Mouse (Mus musculus) cerebellum, adult 2 months (tissue): ENCODE data around the gene Gnb5. TPM values are rescaled to one million over a fixed set of nuclear protein-coding genes. Genes with fewer than 3 reads are reported as not detected.
A peak's percentile ranks its signal among the peaks of the same experiment; 100 is the strongest.

Experiments used
- DNase-seq, 2 experiments: peaks; one replicate each; pipeline ENCODE4 v3.0.0; 2021
- H3K27ac ChIP-seq: fragments of 200-500 bp; 2 replicates; pipeline ENCODE4 v1.5.1; 2012; ENCODE audit warnings: low read length, control low read depth, inconsistent platforms; ENCODE audit not compliant: insufficient read depth
- H3K27me3 ChIP-seq: fragments of 200-500 bp; 2 replicates; pipeline ENCODE4 v1.6.1; 2012; ENCODE audit warnings: inconsistent platforms, mild to moderate bottlenecking, low read length, moderate library complexity; ENCODE audit not compliant: control insufficient read depth, insufficient read depth
- H3K4me1 ChIP-seq: fragments of 200-500 bp; 2 replicates; pipeline ENCODE4 v1.6.1; 2011; ENCODE audit warnings: low read length; ENCODE audit not compliant: control insufficient read depth, insufficient read depth
- H3K4me3 ChIP-seq: fragments of 200-500 bp; replicated peaks from 2 replicates; pipeline ENCODE3; 2011; ENCODE audit warnings: mild to moderate bottlenecking, low read depth, low read length, control low read depth; ENCODE audit not compliant: insufficient read depth
- CTCF ChIP-seq: fragments of 200-500 bp; IDR thresholded peaks from 2 replicates; pipeline ENCODE4 v1.5.1; 2011; ENCODE audit warnings: low read depth, mild to moderate bottlenecking, control low read depth, low read length, moderate library complexity, borderline replicate concordance; ENCODE audit not compliant: insufficient read depth
- POLR2A ChIP-seq: fragments of 200-500 bp; IDR thresholded peaks from 2 replicates; pipeline ENCODE4 v1.6.1; 2011; ENCODE audit warnings: low read length, control low read depth, borderline replicate concordance; ENCODE audit not compliant: insufficient read depth
- WGBS: fragments of 180-500 bp; shearing (Covaris S2); methylation state at CpG from one replicate; pipeline ENCODE4 v1.1.7; 2018; 5-methylcytosine and 5-hydroxymethylcytosine counted together
- polyA plus RNA-seq: library from polyadenylated mRNA; depleted of rRNA; stranded (reverse); fragments of >200 nt; gene quantifications from 2 replicates; pipeline ENCODE4 v1.2.3, GENCODE M21; 2012

Gnb5 gene
- polyA plus RNA-seq, 1 experiment, result 194 TPM

- peaks cover 38% of the 10 kb centered on the region for H3K4me1 ChIP-seq
- no peak for DNase-seq
- 78% methylated on average over 6 of the region's 6 CpGs for WGBS
- no peaks in the 10 kb centered on the region for H3K27me3 ChIP-seq
- no peak overlapping the region for H3K27ac ChIP-seq
- no peak overlapping the region for H3K4me3 ChIP-seq
- TF ChIP-seq POLR2A (no peak), CTCF (no peak)
These were observed 10.7 kb downstream of the Gnb5 start for GRCm38 (mm10) chr9:75316771-75317170.

DNA sequence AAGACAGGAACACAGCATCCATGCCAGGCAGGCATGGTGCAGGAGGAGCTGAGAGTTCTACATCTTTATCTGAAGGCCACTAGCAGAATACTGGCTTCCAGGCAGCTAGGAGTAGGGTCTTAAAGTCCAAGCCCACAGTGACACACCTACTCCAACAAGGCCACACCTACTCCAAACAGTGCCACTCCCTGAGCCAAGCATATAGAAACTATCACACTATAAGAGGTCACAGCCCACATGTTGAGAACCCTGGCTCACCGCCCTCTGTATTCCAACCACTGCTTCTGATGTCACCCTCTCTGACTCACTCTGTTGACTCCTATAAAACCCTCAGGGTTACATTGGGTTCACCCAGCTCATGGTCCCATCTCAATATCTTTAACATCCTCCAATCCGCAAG, 12.1 kb downstream of the Gnb5 start:
- H3K27ac ChIP-seq, result peak overlapping the region; percentile 50; the same call in 1 of the 2 replicates
- no peaks in the 10 kb centered on the region for H3K27me3 ChIP-seq
- TF ChIP-seq CTCF, result no peak
- no peak for TF ChIP-seq POLR2A
- 98% methylated on average over 2 of the region's 2 CpGs for WGBS
- no peak for DNase-seq
- H3K4me1 ChIP-seq, result peaks cover 45% of the 10 kb centered on the region
- H3K4me3 ChIP-seq, result no peak overlapping the region

GRCm38 (mm10) chr9:75319365-75319764, 13.3 kb downstream of the Gnb5 start:
- peak overlapping the region; percentile 63; the same call in 1 of the 2 replicates for H3K27ac ChIP-seq
- H3K4me3 ChIP-seq, result no peak overlapping the region
- H3K27me3 ChIP-seq, result no peaks in the 10 kb centered on the region
- 49% methylated on average over 3 of the region's 3 CpGs for WGBS
- peak; percentile 52 to 69 for DNase-seq
- TF ChIP-seq CTCF (peak; percentile 8; the same call in 1 of the 2 replicates), POLR2A (0 out of 2 replicates have a peak, but pooled peaks have one; percentile 17)
- H3K4me1 ChIP-seq, result peaks cover 46% of the 10 kb centered on the region

DNA sequence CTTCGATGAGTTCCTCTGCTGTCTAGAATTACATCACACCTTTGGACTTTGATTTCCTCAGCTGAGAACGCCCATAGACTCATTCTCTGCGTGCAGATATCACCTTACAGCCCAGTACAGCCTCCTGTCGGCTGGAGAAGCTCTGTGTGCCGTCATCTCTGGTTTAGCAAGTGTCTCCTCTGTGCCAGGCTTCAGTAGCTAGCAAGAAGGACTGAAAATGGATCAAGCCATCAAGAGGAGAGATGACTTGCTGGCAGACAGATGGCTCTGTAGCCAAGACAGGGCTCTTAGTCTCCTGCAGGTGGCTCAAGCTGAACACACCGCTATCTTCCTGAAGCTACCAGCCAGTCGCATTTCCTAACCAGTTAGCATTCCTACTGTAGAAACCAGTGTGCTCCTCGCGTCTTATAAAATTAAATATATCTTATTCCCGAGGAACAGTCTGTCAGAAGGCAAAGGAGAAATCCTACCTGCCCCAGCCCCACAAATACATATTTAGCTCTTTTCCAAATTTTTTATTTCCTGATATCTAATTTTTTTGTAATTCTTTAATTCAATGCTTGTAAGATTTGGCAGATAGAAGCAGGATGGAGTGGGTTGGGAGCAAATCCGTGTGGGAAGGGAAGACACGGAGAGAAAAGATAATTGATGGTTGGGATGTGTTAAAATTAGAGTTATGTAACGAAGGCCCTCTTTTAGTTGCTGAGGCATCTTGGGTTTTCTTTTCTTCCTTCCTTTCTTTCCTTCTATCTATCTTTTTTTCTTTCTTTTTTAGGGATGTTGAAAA, 16.2 kb downstream of the Gnb5 start:
- Histone ChIP-seq H3K27ac (peak overlapping the region; percentile 22; the same call in 1 of the 2 replicates), H3K4me1 (peaks cover 50% of the 10 kb centered on the region), H3K27me3 (no peaks in the 10 kb centered on the region), H3K4me3 (no peak overlapping the region)
- whole genome bisulfite sequencing, result 17% methylated on average over 13 of the region's 13 CpGs
- TF ChIP-seq CTCF, result peak; percentile 52
- TF ChIP-seq POLR2A, result no peak
- peak; percentile 63 to 79 for DNase-seq

- Histone ChIP-seq H3K27me3 (no peaks in the 10 kb centered on the region), H3K4me3 (no peak overlapping the region), H3K4me1 (peaks cover 17% of the 10 kb centered on the region), H3K27ac (no peak overlapping the region)
- no peak for DNase-seq
- TF ChIP-seq POLR2A (no peak), CTCF (no peak)
- WGBS, result 90% methylated on average over 3 of the region's 3 CpGs
These were observed 22.0 kb downstream of the Gnb5 start for GRCm38 (mm10) chr9:75328047-75328446.

DNA sequence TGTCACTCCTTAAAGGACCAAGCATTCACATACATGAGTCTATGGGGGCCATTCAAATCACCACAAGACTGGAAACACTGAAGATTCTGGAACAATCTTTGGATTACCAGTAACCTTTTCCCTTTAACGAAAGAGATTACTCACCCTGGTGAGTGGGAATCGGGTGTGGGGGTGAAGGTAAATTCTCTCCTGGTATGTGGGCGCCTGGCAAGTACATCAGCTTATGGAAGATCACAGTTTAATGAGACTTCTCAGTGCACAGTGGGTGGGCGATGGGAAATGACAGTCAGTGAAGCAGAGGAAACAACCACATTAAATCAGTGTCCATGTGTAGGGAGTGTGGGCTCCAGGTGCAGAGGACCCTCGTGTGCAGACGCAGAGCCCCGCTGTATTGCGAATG, 24.7 kb downstream of the Gnb5 start:
- WGBS, result 79% methylated on average over 8 of the region's 8 CpGs
- Histone ChIP-seq H3K27me3 (no peaks in the 10 kb centered on the region), H3K27ac (no peak overlapping the region), H3K4me1 (peaks cover 8% of the 10 kb centered on the region), H3K4me3 (no peak overlapping the region)
- no peak for DNase-seq
- no peak for TF ChIP-seq CTCF
- no peak for TF ChIP-seq POLR2A

DNA sequence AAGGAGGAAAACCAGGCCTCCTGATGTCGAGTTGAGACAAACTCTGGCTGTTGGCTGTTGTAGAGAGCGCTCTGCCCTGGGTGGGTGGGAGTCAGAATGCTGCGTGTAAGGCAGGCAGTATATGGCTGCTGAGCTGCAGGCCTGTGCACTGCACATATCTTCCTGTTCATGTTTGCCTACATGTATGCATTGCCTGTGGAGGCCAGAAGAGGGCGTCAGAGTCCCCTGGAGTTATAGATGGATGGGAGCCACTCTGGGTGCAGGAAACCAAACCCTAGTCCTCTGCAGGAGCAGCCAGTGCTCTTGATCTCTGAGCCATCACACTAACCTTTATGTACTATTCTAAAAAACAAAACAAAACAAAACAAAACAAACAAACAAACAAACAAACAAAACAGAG, 28.4 kb downstream of the Gnb5 start:
- TF ChIP-seq CTCF, result peak; percentile 25; the same call in 1 of the 2 replicates
- no peak for TF ChIP-seq POLR2A
- Histone ChIP-seq H3K4me1 (no peaks in the 10 kb centered on the region), H3K27ac (no peak overlapping the region), H3K27me3 (no peaks in the 10 kb centered on the region), H3K4me3 (no peak overlapping the region)
- WGBS, result 76% methylated on average over 4 of the region's 4 CpGs
- DNase-seq, result no peak

- TF ChIP-seq CTCF, result no peak
- no peak for TF ChIP-seq POLR2A
- Histone ChIP-seq H3K4me3 (no peak overlapping the region), H3K4me1 (no peaks in the 10 kb centered on the region; the same call in 1 of the 2 replicates), H3K27ac (no peak overlapping the region), H3K27me3 (no peaks in the 10 kb centered on the region)
- no peak for DNase-seq
- 91% methylated on average over 6 of the region's 6 CpGs for WGBS
These were observed 31.9 kb downstream of the Gnb5 start for GRCm38 (mm10) chr9:75338016-75338415.
